Mouse (Mus musculus) liver, postnatal 0 days (tissue): ENCODE results near the gene Irgq.

Experiments
- CTCF ChIP-seq: sonication (generic); IDR thresholded peaks from 2 replicates; pipeline ENCODE4 v1.5.1; 2016; ENCODE audit warnings: antibody characterized with exemption, low read depth
- EP300 ChIP-seq: IDR thresholded peaks from 2 replicates; pipeline ENCODE4 v1.6.1; 2016; ENCODE audit warnings: antibody characterized with exemption, low read depth, mild to moderate bottlenecking

DNA sequence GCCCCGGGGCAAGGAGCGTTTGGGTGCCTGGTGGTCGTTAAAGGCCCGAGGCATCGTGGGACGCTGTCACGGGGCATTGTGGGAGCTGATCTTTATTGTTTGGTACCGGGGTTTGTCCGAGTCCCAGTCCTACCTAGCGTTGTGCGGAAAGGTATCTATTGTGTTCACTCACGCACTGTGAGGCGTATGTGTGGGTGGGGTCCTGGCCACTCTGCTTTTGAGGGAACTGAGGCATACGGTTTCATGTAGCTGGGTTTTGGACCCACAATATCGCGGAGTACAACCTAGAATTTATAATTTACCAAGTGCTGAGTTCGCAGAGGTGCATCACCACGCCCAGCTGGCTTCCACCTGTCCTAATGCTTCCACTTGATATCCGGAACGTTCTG is 22.8 kb upstream of the Irgq start:
- TF ChIP-seq CTCF: no peak
- no peak for TF ChIP-seq EP300
